Mouse (Mus musculus) retina, embryonic 14.5 days (tissue): ENCODE data around the gene Lonp1.

Experiments used
- DNase-seq: peaks from one replicate; pipeline ENCODE4 v3.0.0-alpha.2; 2015; ENCODE audit warnings: low spot score

The Lonp1 gene

GRCm38 (mm10) chr17:56588921-56589320 is 37.8 kb downstream of the Lonp1 start:
- no peak for DNase-seq

- no peak for DNase-seq
Measured at GRCm38 (mm10) chr17:56587773-56588172, 38.9 kb downstream of the Lonp1 start.

GRCm38 (mm10) chr17:56585171-56585821 is 41.4 kb downstream of the Lonp1 start:
- DNase-seq, result no peak

GRCm38 (mm10) chr17:56584257-56585130 is 42.2 kb downstream of the Lonp1 start, which contains the start of the genes Safb2 and Safb:
TSS of gene Safb2 (minus strand) at chr17:56584585.
TSS of gene Safb (plus strand) at chr17:56584825.
- peak; percentile 99 for DNase-seq

GRCm38 (mm10) chr17:56583611-56584256 is 43.0 kb downstream of the Lonp1 start:
- no peak for DNase-seq

- DNase-seq, result no peak
Measured at GRCm38 (mm10) chr17:56583071-56583470, 43.6 kb downstream of the Lonp1 start.

GRCm38 (mm10) chr17:56572939-56573338 is 53.7 kb downstream of the Lonp1 start:
- no peak for DNase-seq

- DNase-seq, result no peak
Measured at GRCm38 (mm10) chr17:56572154-56572553, 54.5 kb downstream of the Lonp1 start.

- DNase-seq, result no peak
Measured at GRCm38 (mm10) chr17:56570287-56570686, 56.4 kb downstream of the Lonp1 start.

- DNase-seq, result no peak
Measured at GRCm38 (mm10) chr17:56567370-56567769, 59.3 kb downstream of the Lonp1 start.

- DNase-seq, result no peak
Measured at GRCm38 (mm10) chr17:56566918-56567317, 59.8 kb downstream of the Lonp1 start.

GRCm38 (mm10) chr17:56566293-56566692 is 60.4 kb downstream of the Lonp1 start:
- no peak for DNase-seq
